Mouse (Mus musculus): ENCODE measurements around the gene Tmod3.
"Not testable (repeated sequence)": the region's sequence is repeated elsewhere in the genome, so short reads cannot be mapped to it uniquely, and the experiment has no call there.

Tmod3 gene

GRCm38 (mm10) chr9:75558360-75558759 lies 1.1 kb downstream of the Tmod3 start:
- no peak for DNase-seq (ENCODE audit: low spot score in 2 of 2)

GRCm38 (mm10) chr9:75553719-75554118 lies 5.7 kb downstream of the Tmod3 start:
- DNase-seq (ENCODE audit: low spot score in 2 of 2), result no peak

- DNase-seq (ENCODE audit: low spot score in 2 of 2), result no peak
These were observed 8.1 kb downstream of the Tmod3 start for GRCm38 (mm10) chr9:75551342-75551741.

- DNase-seq (ENCODE audit: low spot score in 2 of 2), result no peak
These were observed 10.4 kb downstream of the Tmod3 start for GRCm38 (mm10) chr9:75549010-75549409.

DNA sequence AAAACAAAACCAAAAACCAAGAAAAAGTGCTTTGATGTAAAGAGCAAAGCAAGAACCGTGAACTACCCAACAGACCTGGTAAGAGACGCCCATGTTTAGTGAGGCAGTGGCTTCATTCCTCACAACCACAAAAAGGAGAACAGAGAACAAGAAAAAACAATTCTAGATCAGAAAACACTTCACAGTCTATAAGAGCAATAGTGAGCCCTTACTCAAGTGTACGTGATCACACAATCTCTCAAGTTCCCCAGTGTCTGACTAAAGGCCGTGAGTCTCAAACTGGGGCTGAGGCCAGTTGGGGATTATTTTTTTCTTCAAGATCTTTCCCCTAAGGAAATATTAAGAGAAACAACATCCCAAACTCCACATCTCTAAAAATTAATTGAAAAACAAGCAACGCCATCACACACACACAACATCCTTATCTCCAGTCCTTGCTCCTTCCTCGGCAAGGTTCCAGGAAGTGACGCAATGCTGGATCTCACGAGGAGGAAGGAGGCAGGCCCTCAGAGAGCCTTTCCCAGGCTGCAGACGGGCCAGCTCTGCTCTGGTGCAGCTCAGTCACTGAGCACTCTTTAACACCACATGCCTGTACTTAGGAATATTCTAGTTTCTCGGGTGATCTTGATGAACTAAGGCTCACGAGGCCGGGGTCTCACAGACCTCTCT lies 12.4 kb downstream of the Tmod3 start:
- peak; percentile 18 to 49 for DNase-seq (ENCODE audit: low spot score in 2 of 2)

DNA sequence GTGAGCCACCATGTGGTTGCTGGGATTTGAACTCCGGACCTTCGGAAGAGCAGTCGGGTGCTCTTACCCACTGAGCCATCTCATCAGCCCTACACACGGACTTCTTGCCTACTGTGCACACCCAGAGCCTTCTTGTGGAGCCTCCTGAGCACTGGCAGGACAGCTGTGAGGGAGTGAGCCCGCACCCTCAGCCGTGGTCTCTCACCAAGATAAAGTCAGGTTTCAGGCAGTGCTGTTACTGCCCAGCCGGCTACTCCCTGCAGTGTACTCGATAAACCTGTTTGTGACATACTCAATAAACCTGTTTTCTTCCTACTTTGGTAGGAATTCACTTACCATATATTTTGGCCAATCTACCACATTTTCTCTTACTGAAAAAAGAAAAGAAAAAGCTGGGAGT lies 13.9 kb downstream of the Tmod3 start:
- DNase-seq (ENCODE audit: low spot score in 2 of 2), result no peak

- no peak for DNase-seq (ENCODE audit: low spot score in 2 of 2)
These were observed 18.0 kb downstream of the Tmod3 start for GRCm38 (mm10) chr9:75541497-75541896.

- DNase-seq (ENCODE audit: low spot score in 2 of 2), result no peak
These were observed 23.0 kb downstream of the Tmod3 start for GRCm38 (mm10) chr9:75536422-75536821.

DNA sequence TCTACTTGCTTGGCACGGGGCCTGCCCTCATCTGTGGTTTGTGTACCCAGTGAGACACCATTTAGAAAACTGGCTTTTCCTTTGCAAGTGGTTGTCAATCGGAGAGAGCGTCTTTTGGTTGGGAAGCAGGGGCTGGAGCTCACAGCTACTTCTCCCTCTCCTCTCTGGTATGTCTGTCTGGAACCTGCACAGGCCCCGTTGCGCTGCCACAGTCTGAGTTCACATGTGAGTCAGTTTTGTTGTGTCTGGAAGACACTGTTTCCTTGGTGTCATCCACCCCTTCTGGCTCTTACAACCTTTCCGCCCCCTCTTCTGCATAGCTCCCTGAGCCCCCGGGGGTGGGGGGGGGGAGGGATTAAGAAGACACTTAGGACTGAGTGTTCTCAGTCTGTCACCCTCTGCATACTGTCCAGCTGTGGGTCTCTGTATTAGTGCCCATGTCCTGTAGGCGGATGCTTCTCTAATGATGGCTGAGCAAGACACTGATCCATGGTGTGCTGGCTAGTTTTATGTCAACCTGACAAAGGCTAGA lies 25.0 kb downstream of the Tmod3 start:
- no peak for DNase-seq (ENCODE audit: low spot score in 2 of 2)

DNA sequence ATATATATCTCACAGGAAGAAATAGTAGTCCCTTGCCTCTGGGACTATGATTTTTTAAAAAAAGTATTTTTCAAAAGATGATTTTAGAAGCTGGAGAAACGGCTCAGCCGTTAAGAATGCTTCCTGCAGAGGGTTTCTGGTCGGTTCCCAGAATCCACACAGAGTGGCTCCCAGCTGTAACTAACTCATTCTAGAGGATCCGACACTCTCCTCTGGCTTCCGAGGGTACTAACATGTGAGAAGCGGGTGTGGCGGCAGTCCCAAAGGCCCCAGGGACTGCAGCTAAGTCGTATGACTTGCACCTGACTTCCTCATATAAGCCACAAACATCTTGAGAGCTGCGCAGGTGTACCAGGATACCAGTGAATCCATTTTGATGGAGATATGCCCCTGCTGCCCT lies 26.5 kb downstream of the Tmod3 start:
- not testable (repeated sequence) for DNase-seq (ENCODE audit: low spot score in 2 of 2)

- no peak for DNase-seq (ENCODE audit: low spot score in 2 of 2)
These were observed 27.0 kb downstream of the Tmod3 start for GRCm38 (mm10) chr9:75532461-75532860.

GRCm38 (mm10) chr9:75529358-75529757 lies 30.1 kb downstream of the Tmod3 start:
- DNase-seq (ENCODE audit: low spot score in 2 of 2), result no peak

- no peak for DNase-seq (ENCODE audit: low spot score in 2 of 2)
These were observed 31.4 kb downstream of the Tmod3 start for GRCm38 (mm10) chr9:75528096-75528495.

DNA sequence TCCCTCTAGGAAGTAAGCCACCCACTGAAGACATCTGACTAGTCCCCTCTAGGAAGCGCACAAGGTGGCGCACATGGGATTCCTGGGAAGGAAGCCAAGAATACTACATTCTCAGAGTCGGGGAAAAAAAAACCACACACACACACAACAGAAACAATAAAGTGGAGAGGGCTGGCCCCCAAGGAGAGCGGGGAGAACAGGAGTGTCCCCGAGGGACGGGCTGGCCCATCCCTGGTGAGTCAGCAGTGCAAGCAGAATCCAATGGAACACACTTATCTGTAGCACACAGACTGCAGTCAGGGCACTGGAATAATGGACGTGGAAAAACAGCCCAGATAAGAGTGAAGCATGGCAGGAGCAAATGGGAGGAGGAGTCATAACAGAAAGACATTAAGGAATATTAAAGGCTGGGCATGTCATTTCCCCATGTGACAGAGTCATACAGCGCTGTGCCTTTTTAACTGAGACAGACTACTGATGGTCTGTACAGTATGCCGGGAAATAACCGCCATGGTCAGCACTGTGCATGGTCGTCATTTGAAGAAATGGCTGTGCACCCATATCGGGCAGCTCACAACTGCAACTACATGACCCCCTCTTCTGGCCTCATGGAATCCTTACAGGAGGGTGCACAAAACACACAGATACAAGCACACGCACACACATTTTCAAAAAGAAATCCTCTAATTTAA lies 31.9 kb downstream of the Tmod3 start:
- DNase-seq (ENCODE audit: low spot score in 2 of 2), result no peak

GRCm38 (mm10) chr9:75523646-75524045 lies 35.8 kb downstream of the Tmod3 start:
- no peak for DNase-seq (ENCODE audit: low spot score in 2 of 2)

DNA sequence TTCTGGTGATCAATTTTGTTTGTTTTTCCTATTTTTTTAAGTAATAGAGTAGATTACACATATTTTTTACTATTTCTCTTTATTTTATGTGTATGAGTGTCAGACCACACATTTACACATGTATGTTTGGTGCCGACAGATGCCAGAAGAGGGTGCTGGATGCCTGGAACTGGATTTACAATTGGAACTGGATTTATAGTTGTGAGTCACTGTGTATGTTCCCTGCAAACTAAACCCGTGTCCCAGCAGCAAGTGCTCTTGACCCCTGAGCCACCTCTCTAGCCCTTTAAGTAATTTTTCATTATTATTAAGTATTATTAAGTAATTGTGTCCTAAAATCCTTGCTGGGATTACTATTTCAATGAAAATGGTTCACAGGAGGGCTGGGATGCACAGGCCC lies 37.2 kb downstream of the Tmod3 start:
- DNase-seq (ENCODE audit: low spot score in 2 of 2), result no peak

GRCm38 (mm10) chr9:75521788-75522187 lies 37.7 kb downstream of the Tmod3 start:
- peak; percentile 17 to 53 for DNase-seq (ENCODE audit: low spot score in 2 of 2)

- no peak for DNase-seq (ENCODE audit: low spot score in 2 of 2)
These were observed 38.5 kb downstream of the Tmod3 start for GRCm38 (mm10) chr9:75520940-75521339.

DNA sequence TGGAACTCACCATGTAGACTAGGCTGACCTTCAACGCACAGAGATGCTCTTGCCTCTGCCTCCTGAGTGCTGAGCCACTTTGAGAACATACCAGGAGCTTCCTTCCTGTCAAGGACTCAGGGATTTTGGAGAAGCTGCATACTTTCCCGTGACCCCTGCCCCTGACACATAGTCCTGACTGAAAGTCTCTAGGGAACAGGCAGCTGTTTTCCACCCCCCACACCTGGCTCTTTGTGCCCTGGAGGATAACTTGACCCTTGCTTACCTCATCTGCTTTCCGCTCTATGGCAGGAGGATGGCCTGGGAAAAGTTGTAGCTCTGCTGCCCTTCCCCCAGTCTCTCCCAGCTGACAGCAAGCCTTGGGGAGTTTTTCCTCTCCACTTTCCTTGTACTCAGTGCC lies 41.7 kb downstream of the Tmod3 start:
- DNase-seq (ENCODE audit: low spot score in 2 of 2), result no peak

DNA sequence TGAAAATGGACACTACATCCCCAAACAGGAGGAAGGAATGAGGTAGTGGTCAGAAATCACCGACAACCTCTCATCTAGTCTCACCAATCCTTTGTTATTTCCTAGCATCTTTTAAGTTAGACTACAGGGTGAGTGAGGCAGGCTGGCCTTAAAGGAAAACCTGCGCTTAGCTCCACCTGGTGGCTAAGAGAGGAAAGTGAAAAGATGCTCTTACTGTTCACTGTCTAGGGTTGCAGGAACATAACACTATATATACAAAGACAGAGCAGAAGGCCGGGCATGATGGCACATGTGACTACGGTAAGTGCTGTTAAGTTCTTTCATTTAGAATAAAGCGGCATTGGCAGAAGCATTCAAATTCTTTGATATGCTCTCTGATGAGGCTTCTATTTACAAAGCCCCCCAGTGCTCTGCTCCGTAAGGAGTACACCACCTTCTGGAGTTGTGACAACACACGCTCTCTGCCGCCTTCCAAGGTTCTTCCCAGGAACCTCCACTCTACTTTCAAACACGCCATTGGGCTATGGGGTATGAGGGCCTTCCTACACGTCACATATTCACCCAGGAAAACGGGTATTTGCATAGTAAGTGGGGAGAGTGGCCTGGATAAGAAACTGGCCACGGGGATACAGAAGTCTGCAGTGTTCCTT lies 43.9 kb downstream of the Tmod3 start:
- DNase-seq (ENCODE audit: low spot score in 2 of 2), result no peak

DNA sequence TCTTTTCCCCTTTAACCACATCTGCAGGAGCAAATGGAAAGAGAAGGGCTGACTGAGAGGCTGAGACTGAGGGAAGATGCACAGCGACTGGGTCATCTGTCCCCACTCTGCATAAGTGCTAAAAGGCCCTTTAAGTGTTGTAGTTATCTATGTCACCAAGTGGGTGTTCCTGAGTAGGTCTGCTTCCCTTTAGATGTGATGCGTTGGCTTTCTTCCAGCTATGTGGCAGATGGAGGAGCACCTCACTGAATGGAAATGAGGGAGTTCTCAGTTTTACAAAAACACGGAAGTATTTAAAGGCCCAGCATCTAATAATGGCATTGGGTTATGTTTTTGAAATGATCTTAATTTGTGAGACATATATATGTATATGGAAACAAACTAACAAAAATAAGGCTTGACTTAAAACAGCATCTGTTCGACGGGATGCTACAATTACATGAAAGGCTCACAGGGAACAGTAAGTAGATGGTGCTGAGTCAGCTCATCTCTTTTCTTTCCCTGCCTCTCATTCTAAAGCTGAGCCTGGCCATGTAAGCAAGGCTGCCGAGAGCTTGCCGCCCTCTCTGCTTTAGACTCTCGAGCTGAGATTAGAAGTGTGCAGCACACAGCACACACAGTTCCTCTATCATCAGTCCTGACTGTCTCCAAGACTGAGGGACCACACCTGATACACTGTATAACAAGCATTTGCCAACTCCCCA lies 48.1 kb downstream of the Tmod3 start:
- no peak for DNase-seq (ENCODE audit: low spot score in 2 of 2)

DNA sequence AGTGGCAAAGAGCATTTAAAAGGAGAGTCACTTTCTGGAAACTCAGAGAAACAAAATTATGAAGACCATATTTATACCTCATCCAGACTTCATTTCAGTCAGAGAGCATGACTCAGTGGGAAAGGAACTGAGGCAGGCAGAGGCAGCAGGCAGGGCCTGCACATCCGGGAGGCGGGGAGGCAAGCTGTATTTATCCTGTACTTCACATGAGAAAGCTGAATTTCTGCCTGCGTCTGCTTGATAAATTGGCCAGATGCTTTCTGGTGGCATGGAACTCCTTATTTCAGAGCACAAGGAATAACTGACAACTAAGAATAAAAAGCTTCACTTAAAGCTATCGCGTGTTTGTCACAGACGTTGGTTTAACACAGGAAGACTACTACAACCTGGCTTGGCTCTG lies 55.1 kb downstream of the Tmod3 start:
- no peak for DNase-seq (ENCODE audit: low spot score in 2 of 2)
